Mouse (Mus musculus) heart, postnatal 10 days (tissue): ENCODE results near the gene 1700011L22Rik. TPM values are rescaled to one million over a fixed set of nuclear protein-coding genes. Genes with fewer than 3 reads are reported as not detected.

Experiments
- DNase-seq, 2 experiments: peaks; one replicate each; pipeline ENCODE4 v3.0.0; 2021
- intact Hi-C: fragments of 180-260 bp; cut with DNase I; formaldehyde crosslinking; loops from one replicate; pipeline ENCODE4 v1.15.1; 2025
- total RNA-seq, 2 experiments: library from RNA; stranded (reverse); gene quantifications; 2 replicates each; pipeline ENCODE4 v1.2.3; 2021

The 1700011L22Rik gene
- total RNA-seq, 2 experiments from 2014 or later: not detected

- intact Hi-C loops: no loop called here
- no peak for DNase-seq
Measured at GRCm38 (mm10) chr8:79185488-79185887, 62.9 kb downstream of the 1700011L22Rik start.

- DNase-seq: no peak
- intact Hi-C loops: no loop called here
Measured at GRCm38 (mm10) chr8:79179678-79180077, 68.7 kb downstream of the 1700011L22Rik start.

- intact Hi-C loops: no loop called here
- DNase-seq: no peak
Measured at GRCm38 (mm10) chr8:79175991-79176390, 72.4 kb downstream of the 1700011L22Rik start.

GRCm38 (mm10) chr8:79173606-79174005 is 74.8 kb downstream of the 1700011L22Rik start:
- no peak for DNase-seq

GRCm38 (mm10) chr8:79165276-79165675 is 83.1 kb downstream of the 1700011L22Rik start:
- intact Hi-C loops: no loop called here

More at GRCm38 (mm10) chr8:79173606-79174005, 74.8 kb downstream of the 1700011L22Rik start:
- intact Hi-C loops: no loop called here

GRCm38 (mm10) chr8:79164336-79164735 is 84.0 kb downstream of the 1700011L22Rik start:
- intact Hi-C loops: loop anchor here (5.0 kb wide), 1 partner anchor 132 kb away; no protein-coding TSS in a partner anchor
- no peak for DNase-seq

More at GRCm38 (mm10) chr8:79165276-79165675, 83.1 kb downstream of the 1700011L22Rik start:
- no peak for DNase-seq

- intact Hi-C loops: loop anchor here (5.0 kb wide), 1 partner anchor 130 kb away; no protein-coding TSS in a partner anchor
- peak; percentile 84 to 85 for DNase-seq
Measured at GRCm38 (mm10) chr8:79162533-79163308, 85.6 kb downstream of the 1700011L22Rik start.

DNA sequence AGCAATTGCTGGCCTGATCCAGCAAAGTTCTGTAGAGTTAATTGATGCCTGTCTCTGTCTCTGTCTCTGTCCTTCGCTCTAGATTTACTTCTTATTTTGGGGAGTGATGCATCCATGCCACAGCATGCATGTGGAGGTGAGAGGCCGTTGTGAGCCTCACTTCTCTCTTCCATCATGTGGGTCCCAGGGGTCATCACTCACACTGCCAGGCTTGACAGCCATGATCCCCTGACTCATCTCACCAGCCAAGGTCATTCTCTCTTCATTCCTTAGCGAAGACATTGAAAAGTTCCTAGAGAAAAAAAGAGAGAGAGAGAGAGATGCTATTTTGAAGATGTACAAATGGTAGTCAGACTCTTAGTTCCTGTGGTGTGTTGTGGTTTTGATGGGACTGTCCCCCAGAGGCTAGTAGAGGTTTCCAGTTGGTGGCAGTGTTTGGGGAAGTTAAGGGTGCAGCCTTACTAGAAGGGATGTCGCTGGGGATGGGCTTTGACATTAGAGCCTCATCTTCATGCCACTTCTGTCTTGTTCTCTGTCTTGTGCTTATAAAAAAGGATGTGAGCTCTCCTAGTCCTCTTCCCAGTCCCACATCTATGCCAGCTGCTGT is 87.1 kb downstream of the 1700011L22Rik start:
- DNase-seq: no peak
- intact Hi-C loops: loop anchor here (5.0 kb wide), 1 partner anchor 129 kb away; no protein-coding TSS in a partner anchor

Other genes with a start within 250 kb of the 1700011L22Rik start
- 10 to 100 TPM; 21.9 to 24.6 TPM for gene Zfp827, start 220.1 kb downstream of the 1700011L22Rik start, total RNA-seq
- 10 to 100 TPM; 23.6 to 24.6 TPM for gene Mmaa, start 46.4 kb upstream of the 1700011L22Rik start, total RNA-seq
- 10 to 100 TPM; 32.7 to 33.8 TPM for gene Smad1, start 150.9 kb upstream of the 1700011L22Rik start, total RNA-seq